Mouse (Mus musculus) CD8-positive naive resting alpha-beta T cell, adult 2 months (primary cell): ENCODE results near the gene Topaz1.
"Not testable (repeated sequence)": the region's sequence is repeated elsewhere in the genome, so short reads cannot be mapped to it uniquely, and the experiment has no call there.

Experiments used
- DNase-seq, 2 experiments: peaks; one replicate each; pipeline ENCODE4 v3.0.0; 2022; ENCODE audit warnings: low read depth in 2 of 2, low spot score in 2 of 2

The Topaz1 gene

DNA sequence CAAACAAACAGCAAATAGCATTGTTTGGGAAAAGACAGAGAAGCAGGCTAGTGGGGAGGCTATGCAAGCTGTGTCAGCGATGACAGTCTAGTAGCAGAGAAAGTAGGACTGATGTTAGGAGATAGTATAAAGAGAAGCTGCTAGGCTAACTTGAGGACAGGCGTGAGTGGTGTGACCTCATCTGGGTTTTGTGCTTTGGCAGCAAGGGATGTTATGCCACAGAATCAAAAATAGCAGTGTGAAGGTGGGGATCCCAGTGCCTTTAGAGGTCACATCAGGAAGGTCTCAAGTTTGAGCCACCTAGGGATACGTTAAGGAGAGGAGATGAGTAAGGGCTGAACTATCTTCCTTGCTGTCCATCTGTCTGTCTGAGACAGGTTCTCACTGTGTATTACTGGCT is 63.1 kb downstream of the Topaz1 start:
- no peak for DNase-seq

- no peak for DNase-seq
These were observed 65.2 kb downstream of the Topaz1 start for GRCm38 (mm10) chr9:122812386-122812785.

- no peak for DNase-seq
These were observed 67.6 kb downstream of the Topaz1 start for GRCm38 (mm10) chr9:122814775-122815174.

GRCm38 (mm10) chr9:122815239-122815851 is 68.2 kb downstream of the Topaz1 start:
- DNase-seq = no peak

GRCm38 (mm10) chr9:122823374-122824017 is 76.3 kb downstream of the Topaz1 start:
- no peak for DNase-seq

GRCm38 (mm10) chr9:122826743-122827142 is 79.6 kb downstream of the Topaz1 start:
- DNase-seq = no peak

GRCm38 (mm10) chr9:122829826-122830380 is 82.8 kb downstream of the Topaz1 start:
- DNase-seq = no peak

- DNase-seq = no peak
These were observed 89.0 kb downstream of the Topaz1 start for GRCm38 (mm10) chr9:122836126-122836525.

DNA sequence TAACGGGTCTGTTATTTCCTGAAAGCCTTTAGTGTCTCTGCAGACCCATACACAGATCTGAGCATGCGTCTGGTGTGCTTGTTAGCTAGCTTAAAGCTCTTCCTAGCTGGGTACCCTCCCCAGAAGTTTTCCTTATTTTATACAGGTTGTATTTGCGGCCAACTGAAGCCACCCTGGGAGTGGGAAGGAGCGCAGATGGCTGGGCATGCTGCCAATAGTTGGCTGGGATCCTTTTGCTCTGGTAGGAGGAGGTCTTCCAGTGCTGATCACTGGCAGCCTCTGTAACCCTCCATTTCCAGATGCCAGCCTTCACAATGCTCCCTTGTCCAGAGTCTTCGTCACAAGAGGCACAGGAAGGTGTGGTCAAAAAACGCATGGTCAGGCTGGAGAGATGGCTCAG is 89.6 kb downstream of the Topaz1 start:
- DNase-seq = no peak

DNA sequence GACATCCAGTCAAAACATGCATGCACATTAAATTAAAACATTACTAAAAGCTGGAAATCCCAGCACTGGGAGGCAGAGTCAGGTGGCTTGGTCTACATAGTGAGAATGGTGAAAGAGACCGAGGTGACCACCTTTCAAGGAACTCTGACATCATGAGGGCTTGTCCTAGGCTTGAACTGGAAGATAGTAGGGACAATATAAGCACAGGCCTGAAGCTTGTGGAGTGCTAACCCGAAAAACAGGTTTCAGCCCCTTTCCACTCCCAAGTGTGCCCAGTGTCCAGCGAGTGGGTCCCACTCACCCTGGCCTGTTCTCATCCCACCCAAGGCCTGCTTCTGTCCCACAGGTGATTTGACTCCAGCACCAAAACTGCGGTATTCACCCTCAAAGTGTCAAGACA is 90.1 kb downstream of the Topaz1 start:
- no peak for DNase-seq

GRCm38 (mm10) chr9:122837680-122838079 is 90.5 kb downstream of the Topaz1 start:
- DNase-seq = no peak

- no peak for DNase-seq
These were observed 96.6 kb downstream of the Topaz1 start, which contains the start of gene Gm35549 for GRCm38 (mm10) chr9:122843760-122844159. Gm35549 (minus strand) TSS chr9:122844035.

GRCm38 (mm10) chr9:122845621-122846020 is 98.5 kb downstream of the Topaz1 start:
- DNase-seq = no peak

DNA sequence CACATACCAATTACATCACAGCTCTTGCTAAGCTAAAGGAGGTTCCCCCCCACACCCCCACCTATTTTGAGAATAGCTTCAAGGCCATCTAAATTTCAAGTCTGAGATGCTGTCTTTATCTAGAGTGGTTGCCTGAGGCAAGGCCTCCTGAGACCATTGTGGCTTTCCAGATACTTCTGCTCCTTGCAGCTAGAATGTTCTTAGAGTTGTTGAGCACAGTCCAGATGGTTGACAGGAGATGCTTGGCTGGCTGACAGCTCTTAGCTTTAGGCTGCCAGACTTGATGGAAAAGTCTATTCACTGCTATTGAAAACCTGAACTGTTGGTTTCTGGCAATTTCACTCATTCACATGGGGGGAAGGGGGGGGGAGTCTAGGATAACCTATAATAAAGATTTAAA is 99.0 kb downstream of the Topaz1 start:
- no peak for DNase-seq

GRCm38 (mm10) chr9:122847811-122848311 is 100.7 kb downstream of the Topaz1 start:
- DNase-seq = not testable (repeated sequence)
